Mouse (Mus musculus): ENCODE measurements at regions not wholly inside any gene's neighbourhood (a gene's known extent, or its start where the extent isn't known, plus 50 kb on each side); places are given as distances from the start of the nearest gene placed in this dataset.
A peak's percentile ranks its signal among the peaks of the same experiment; 100 is the strongest.

DNA sequence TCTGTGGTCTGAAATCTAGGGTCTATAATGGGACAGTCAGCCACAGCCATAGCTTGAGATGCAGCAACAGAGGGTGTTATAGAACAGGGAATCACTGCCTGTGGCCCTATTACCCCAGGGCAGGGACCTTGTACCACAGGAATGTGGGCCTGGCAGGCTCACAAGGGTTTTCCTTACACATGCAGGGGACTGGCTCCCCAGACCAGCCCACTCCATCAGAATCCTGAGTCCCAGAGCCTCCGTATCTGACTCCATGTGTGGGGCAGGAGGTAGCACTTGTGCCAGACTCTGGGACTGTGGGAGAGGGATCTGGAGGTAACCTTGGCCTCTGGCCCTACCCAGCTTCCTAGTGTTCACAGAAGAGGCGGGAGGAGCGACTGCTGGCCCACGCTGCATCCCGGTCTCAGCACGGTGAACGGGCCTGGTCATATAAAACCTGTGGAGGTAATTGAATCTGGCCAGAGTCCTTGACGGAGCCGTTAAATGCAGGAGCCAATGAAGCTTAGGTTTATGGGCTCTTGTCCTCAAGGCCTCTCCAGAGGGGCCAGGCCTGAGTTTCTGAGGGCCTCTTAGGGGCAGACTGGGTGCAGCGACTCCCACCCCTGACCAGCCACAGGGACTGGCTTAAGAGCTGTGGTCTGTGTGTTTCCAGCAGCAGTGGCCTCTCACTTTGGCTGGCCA, 119.4 kb downstream of the Kif26a start:
- H3K9me3 ChIP-seq (replicated peaks), result no peaks in the 10 kb centered on the region
- ATAC-seq (replicated peaks; ENCODE audit: insufficient number of reproducible peaks, insufficient read depth, low FRiP score, low read depth), result peak; percentile 26; the same call in 1 of the 2 replicates
- 0 out of 2 replicates have a peak overlapping the region, but pooled peaks have one; percentile 7 for H3K9ac ChIP-seq
- 64% methylated on average over 10 of the region's 10 CpGs for WGBS
- no peaks in the 10 kb centered on the region for H3K4me1 ChIP-seq (replicated peaks)
- no peak overlapping the region for H3K4me3 ChIP-seq
- peaks cover 12% of the 10 kb centered on the region for H3K27me3 ChIP-seq
- H3K27ac ChIP-seq, result no peak overlapping the region
- H3K36me3 ChIP-seq, result no peaks in the 10 kb centered on the region
- H3K4me2 ChIP-seq, result no peak overlapping the region

GRCm38 (mm10) chr12:112274026-112274425, 128.0 kb downstream of the Kif26a start:
- no peak for ATAC-seq (replicated peaks; ENCODE audit: insufficient number of reproducible peaks, insufficient read depth, low FRiP score, low read depth)

GRCm38 (mm10) chr12:112274756-112275155, 128.7 kb downstream of the Kif26a start:
- H3K4me2 ChIP-seq, result no peak overlapping the region
- H3K4me3 ChIP-seq, result no peak overlapping the region
- H3K4me1 ChIP-seq (replicated peaks), result peaks cover 7% of the 10 kb centered on the region; the same call in 1 of the 2 replicates
- H3K27me3 ChIP-seq, result 0 out of 2 replicates have a peak, but pooled peaks cover 3% of the 10 kb centered on the region
- no peak for ATAC-seq (replicated peaks; ENCODE audit: insufficient number of reproducible peaks, insufficient read depth, low FRiP score, low read depth)
- no peak overlapping the region for H3K27ac ChIP-seq
- H3K9ac ChIP-seq, result no peak overlapping the region
- H3K9me3 ChIP-seq (replicated peaks), result no peaks in the 10 kb centered on the region
- H3K36me3 ChIP-seq, result no peaks in the 10 kb centered on the region
- 30% methylated on average over 11 of the region's 11 CpGs for WGBS

More at GRCm38 (mm10) chr12:112274026-112274425, 128.0 kb downstream of the Kif26a start:
- Histone ChIP-seq H3K27ac (no peak overlapping the region), H3K27me3 (0 out of 2 replicates have a peak, but pooled peaks cover 3% of the 10 kb centered on the region), H3K4me1 (replicated peaks) (peaks cover 7% of the 10 kb centered on the region; the same call in 1 of the 2 replicates), H3K9me3 (replicated peaks) (no peaks in the 10 kb centered on the region), H3K4me3 (no peak overlapping the region), H3K4me2 (no peak overlapping the region), H3K36me3 (no peaks in the 10 kb centered on the region), H3K9ac (no peak overlapping the region)
- WGBS, result 70% methylated on average over 6 of the region's 6 CpGs

- H3K27ac ChIP-seq, result peak overlapping the region; percentile 38; the same call in 1 of the 2 replicates
- ATAC-seq (replicated peaks; ENCODE audit: insufficient number of reproducible peaks, insufficient read depth, low FRiP score, low read depth), result no peak; the same call in 1 of the 2 replicates
- 50% methylated on average over 7 of the region's 7 CpGs for WGBS
- H3K9me3 ChIP-seq (replicated peaks), result no peaks in the 10 kb centered on the region
- no peaks in the 10 kb centered on the region for H3K36me3 ChIP-seq
- peaks cover 7% of the 10 kb centered on the region; the same call in 1 of the 2 replicates for H3K4me1 ChIP-seq (replicated peaks)
- H3K27me3 ChIP-seq, result 0 out of 2 replicates have a peak, but pooled peaks cover 3% of the 10 kb centered on the region
- H3K4me2 ChIP-seq, result no peak overlapping the region
- H3K4me3 ChIP-seq, result no peak overlapping the region
- no peak overlapping the region for H3K9ac ChIP-seq
These were observed 130.6 kb downstream of the Kif26a start for GRCm38 (mm10) chr12:112276651-112277050.

GRCm38 (mm10) chr12:112277511-112277910, 131.5 kb downstream of the Kif26a start:
- H3K27me3 ChIP-seq, result 0 out of 2 replicates have a peak, but pooled peaks cover 3% of the 10 kb centered on the region
- no peaks in the 10 kb centered on the region for H3K36me3 ChIP-seq
- H3K9me3 ChIP-seq (replicated peaks), result no peaks in the 10 kb centered on the region
- no peak for ATAC-seq (replicated peaks; ENCODE audit: insufficient number of reproducible peaks, insufficient read depth, low FRiP score, low read depth)
- WGBS, result 79% methylated on average over 14 of the region's 14 CpGs
- H3K9ac ChIP-seq, result no peak overlapping the region
- no peak overlapping the region for H3K4me2 ChIP-seq
- no peak overlapping the region for H3K27ac ChIP-seq
- no peak overlapping the region for H3K4me3 ChIP-seq
- peaks cover 7% of the 10 kb centered on the region; the same call in 1 of the 2 replicates for H3K4me1 ChIP-seq (replicated peaks)

DNA sequence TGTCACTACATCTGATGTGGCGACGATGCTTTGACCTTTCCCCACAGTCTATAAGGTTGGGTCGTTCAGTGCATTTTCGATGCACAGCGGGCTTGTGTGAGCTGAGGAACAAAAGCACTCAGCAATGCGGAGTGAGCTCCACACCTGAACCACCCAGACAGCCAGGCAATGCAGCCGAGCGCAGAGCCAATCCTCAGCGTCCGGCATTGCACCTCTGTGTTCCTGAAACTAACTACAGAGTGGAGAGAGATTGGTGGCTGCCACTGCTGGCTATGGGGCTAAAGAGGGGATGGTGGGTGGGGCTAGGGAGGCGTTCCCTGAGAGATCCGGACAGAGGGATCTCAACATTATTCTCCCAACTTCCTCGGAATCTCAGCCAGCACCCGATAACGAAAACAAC, 139.1 kb downstream of the Kif26a start:
- Histone ChIP-seq H3K9ac (no peak overlapping the region), H3K36me3 (no peaks in the 10 kb centered on the region), H3K27ac (no peak overlapping the region), H3K9me3 (replicated peaks) (no peaks in the 10 kb centered on the region), H3K4me3 (no peak overlapping the region), H3K27me3 (no peaks in the 10 kb centered on the region), H3K4me1 (replicated peaks) (peaks cover 5% of the 10 kb centered on the region), H3K4me2 (no peak overlapping the region)
- 57% methylated on average over 15 of the region's 15 CpGs for WGBS
- no peak for ATAC-seq (replicated peaks; ENCODE audit: insufficient number of reproducible peaks, insufficient read depth, low FRiP score, low read depth)

DNA sequence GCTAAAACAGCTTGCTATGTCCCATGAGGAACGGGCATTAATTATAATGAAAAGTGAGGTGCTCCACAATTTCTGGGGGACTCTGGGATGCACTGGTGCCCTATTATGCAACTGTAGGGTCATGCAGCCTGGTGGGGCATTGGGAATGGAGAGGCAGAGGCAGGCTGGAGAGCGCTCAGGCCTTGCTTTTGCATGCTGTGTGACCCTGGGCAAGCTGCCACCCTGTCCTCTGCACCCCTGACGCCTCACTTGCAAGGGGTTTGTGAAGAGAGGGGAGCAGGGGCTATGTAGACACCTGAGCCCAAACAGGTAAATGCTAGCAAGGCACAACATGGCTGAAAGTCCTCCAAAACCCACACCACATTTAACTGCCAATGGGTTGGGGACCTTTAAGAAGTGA, 142.8 kb downstream of the Kif26a start:
- 0 out of 2 replicates have a peak, but pooled peaks cover under 1% of the 10 kb centered on the region for H3K27me3 ChIP-seq
- no peak overlapping the region for H3K4me3 ChIP-seq
- H3K36me3 ChIP-seq, result no peaks in the 10 kb centered on the region
- no peak overlapping the region for H3K4me2 ChIP-seq
- H3K9me3 ChIP-seq (replicated peaks), result no peaks in the 10 kb centered on the region
- no peak for ATAC-seq (replicated peaks; ENCODE audit: insufficient number of reproducible peaks, insufficient read depth, low FRiP score, low read depth)
- no peak overlapping the region for H3K9ac ChIP-seq
- 92% methylated on average over 3 of the region's 3 CpGs for WGBS
- no peak overlapping the region for H3K27ac ChIP-seq
- peaks cover 14% of the 10 kb centered on the region for H3K4me1 ChIP-seq (replicated peaks)

DNA sequence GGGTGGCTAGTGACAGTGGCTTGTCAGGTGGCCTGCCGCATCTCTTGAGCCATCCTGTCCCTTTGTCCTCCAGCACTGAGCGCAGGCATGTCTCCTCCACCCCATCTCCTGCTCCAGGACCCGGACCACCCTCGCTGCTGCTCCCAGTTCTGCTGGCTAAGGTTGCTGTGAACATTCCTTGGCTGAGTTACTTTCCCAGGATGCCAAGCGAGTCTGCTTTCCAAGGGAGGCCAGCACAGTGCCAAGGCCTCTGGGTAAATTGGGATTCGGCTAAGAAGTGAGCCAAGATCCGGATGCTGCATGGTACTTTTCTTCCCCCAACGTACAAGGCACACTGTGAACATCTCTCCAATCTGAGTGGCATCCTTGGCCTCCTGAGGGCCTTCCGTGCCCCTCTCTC, 144.3 kb downstream of the Kif26a start:
- Histone ChIP-seq H3K4me2 (no peak overlapping the region), H3K9me3 (replicated peaks) (no peaks in the 10 kb centered on the region), H3K27ac (no peak overlapping the region), H3K4me3 (no peak overlapping the region), H3K36me3 (no peaks in the 10 kb centered on the region), H3K4me1 (replicated peaks) (peaks cover 14% of the 10 kb centered on the region), H3K9ac (no peak overlapping the region), H3K27me3 (0 out of 2 replicates have a peak, but pooled peaks cover 3% of the 10 kb centered on the region)
- ATAC-seq (replicated peaks; ENCODE audit: insufficient number of reproducible peaks, insufficient read depth, low FRiP score, low read depth), result no peak
- 84% methylated on average over 9 of the region's 9 CpGs for WGBS

DNA sequence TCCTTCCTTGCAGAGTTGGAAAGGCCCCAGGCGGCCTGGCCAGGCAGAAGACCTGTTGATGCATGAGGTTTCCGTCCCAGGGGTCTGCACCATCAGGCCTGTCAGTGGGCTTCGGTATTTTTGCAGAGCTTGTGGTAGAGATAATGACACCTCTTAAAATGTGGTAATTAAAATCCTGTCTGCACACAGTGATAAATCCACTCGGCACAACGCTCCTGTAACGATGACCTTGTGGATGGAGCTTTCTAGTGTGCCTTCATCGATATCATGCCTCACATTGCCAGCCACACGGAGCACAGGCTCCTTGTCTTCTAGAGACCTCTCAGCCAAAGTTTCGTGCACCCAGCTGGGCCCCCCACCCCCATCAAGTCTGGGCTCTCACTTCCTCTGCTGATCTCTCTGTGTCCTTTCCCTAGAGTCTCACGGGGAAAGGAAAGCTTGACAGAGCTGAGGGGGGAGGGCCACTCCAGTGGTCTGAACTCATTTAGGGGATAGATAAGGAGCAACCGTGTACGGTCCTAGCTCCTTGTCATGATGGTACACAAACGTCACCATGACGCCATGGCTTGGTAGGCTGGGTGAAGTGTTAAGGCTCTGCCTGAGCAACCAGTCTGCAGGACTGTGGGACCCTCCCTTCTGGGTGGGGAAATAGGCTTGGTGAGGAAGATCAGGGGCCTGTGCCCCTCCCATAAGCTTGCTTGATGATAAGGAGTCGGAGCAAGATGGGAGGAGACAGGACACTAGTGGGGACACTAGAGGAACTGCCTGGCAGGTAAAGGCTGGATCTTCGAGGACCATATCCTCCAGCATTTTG, 145.9 kb downstream of the Kif26a start:
- ATAC-seq (replicated peaks; ENCODE audit: insufficient number of reproducible peaks, insufficient read depth, low FRiP score, low read depth), result no peak
- no peaks in the 10 kb centered on the region for H3K9me3 ChIP-seq (replicated peaks)
- H3K4me1 ChIP-seq (replicated peaks), result peaks cover 14% of the 10 kb centered on the region
- 32% methylated on average over 16 of the region's 16 CpGs for WGBS
- no peak overlapping the region for H3K4me3 ChIP-seq
- no peak overlapping the region for H3K27ac ChIP-seq
- H3K36me3 ChIP-seq, result no peaks in the 10 kb centered on the region
- H3K9ac ChIP-seq, result no peak overlapping the region
- H3K27me3 ChIP-seq, result 0 out of 2 replicates have a peak, but pooled peaks cover 3% of the 10 kb centered on the region
- no peak overlapping the region for H3K4me2 ChIP-seq

- ATAC-seq (replicated peaks; ENCODE audit: insufficient number of reproducible peaks, insufficient read depth, low FRiP score, low read depth), result no peak
- H3K27me3 ChIP-seq, result peaks cover 4% of the 10 kb centered on the region
- peaks cover 11% of the 10 kb centered on the region for H3K4me1 ChIP-seq (replicated peaks)
- H3K36me3 ChIP-seq, result no peaks in the 10 kb centered on the region
- no peak overlapping the region for H3K4me2 ChIP-seq
- no peak overlapping the region for H3K9ac ChIP-seq
- no peaks in the 10 kb centered on the region for H3K9me3 ChIP-seq (replicated peaks)
- H3K27ac ChIP-seq, result no peak overlapping the region
- no peak overlapping the region for H3K4me3 ChIP-seq
- WGBS, result 80% methylated on average over 13 of the region's 13 CpGs
These were observed 147.1 kb downstream of the Kif26a start for GRCm38 (mm10) chr12:112293105-112293504.

DNA sequence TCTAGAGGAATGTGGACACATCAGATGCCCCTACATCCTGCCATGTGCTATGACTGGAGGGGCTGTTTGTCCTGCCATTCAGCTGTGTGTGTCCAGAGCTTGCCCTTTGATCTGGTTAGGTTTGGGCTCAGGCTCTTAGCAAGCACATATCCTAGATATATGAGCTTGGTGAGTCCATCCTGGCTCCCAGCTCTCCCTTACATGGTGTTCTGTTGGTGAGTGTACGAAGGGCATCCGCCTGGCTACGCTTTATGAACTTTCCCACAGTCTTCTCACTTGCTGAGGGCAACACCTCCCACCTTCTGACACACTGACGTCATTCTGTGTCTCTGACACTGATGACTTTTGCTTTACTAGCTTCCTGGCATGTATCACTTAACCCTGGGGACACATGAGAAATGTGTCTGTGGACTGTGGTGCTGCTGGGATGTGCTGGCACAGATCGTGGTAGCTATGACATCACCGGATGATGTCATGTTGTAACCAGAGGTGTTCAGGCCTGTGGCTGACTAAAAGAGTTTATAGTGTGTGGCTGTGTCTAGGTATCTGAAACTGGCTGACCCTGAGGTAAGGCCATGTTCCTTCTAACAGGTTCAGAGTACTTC, 149.4 kb downstream of the Kif26a start:
- Histone ChIP-seq H3K27me3 (peaks cover 23% of the 10 kb centered on the region), H3K36me3 (no peaks in the 10 kb centered on the region), H3K4me2 (no peak overlapping the region), H3K4me3 (no peak overlapping the region), H3K9me3 (replicated peaks) (no peaks in the 10 kb centered on the region), H3K9ac (no peak overlapping the region), H3K4me1 (replicated peaks) (peaks cover 13% of the 10 kb centered on the region), H3K27ac (no peak overlapping the region)
- ATAC-seq (replicated peaks; ENCODE audit: insufficient number of reproducible peaks, insufficient read depth, low FRiP score, low read depth), result no peak
- 64% methylated on average over 6 of the region's 6 CpGs for WGBS

All from heart, embryonic 15.5 days (tissue).